Mouse (Mus musculus) hindbrain, postnatal 0 days (tissue): ENCODE measurements around the gene Glp1r. TPM values are rescaled to one million over a fixed set of nuclear protein-coding genes. Genes with fewer than 3 reads are reported as not detected.

Experiments
- ATAC-seq: fragments of 200-750 bp; cut with Nextera tagmentation; 2 replicates; pipeline ENCODE4 v1.8.0; 2017; ENCODE audit warnings: mild to moderate bottlenecking, moderate TSS enrichment, moderate library complexity
- DNase-seq: peaks from one replicate; pipeline ENCODE4 v3.0.0-alpha.2; 2015; ENCODE audit warnings: low spot score
- H3K27ac ChIP-seq: fragments of 300-500 bp; sonication (generic); 2 replicates; pipeline ENCODE4 v1.5.1; 2014; ENCODE audit warnings: mild to moderate bottlenecking
- H3K27me3 ChIP-seq: fragments of 300-500 bp; sonication (generic); 2 replicates; pipeline ENCODE4 v1.6.1; 2014; ENCODE audit warnings: low read length, mixed read lengths; ENCODE audit not compliant: insufficient read depth
- H3K36me3 ChIP-seq: fragments of 300-500 bp; sonication (generic); 2 replicates; pipeline ENCODE4 v1.6.1; 2014; ENCODE audit warnings: low read length, mixed read lengths; ENCODE audit not compliant: insufficient read depth
- H3K4me1 ChIP-seq: fragments of 300-500 bp; sonication (generic); 2 replicates; pipeline ENCODE4 v1.6.1; 2014; ENCODE audit warnings: antibody characterized with exemption, low read length, mixed read lengths; ENCODE audit not compliant: insufficient read depth
- H3K4me2 ChIP-seq: fragments of 300-500 bp; sonication (generic); 2 replicates; pipeline ENCODE4 v1.6.1; 2014; ENCODE audit warnings: low read depth, mild to moderate bottlenecking, low read length, moderate library complexity, mixed read lengths
- H3K4me3 ChIP-seq: fragments of 300-500 bp; sonication (generic); 2 replicates; pipeline ENCODE4 v1.5.1; 2014; ENCODE audit warnings: low read length
- H3K9ac ChIP-seq: fragments of 300-500 bp; sonication (generic); replicated peaks from 2 replicates; pipeline ENCODE4 v1.6.1; 2014; ENCODE audit warnings: mild to moderate bottlenecking, low read length, moderate library complexity, mixed read lengths
- H3K9me3 ChIP-seq: fragments of 300-500 bp; sonication (generic); 2 replicates; pipeline ENCODE4 v1.6.1; 2016; ENCODE audit warnings: low read length, mixed read lengths
- CTCF ChIP-seq: IDR thresholded peaks from 2 replicates; pipeline ENCODE4 v1.5.1; 2016; ENCODE audit warnings: antibody characterized with exemption, control low read depth, low read depth
- WGBS: fragments of 180-500 bp; shearing (Covaris S2); extraction: QIAGEN DNeasy Blood & Tissue Kit; methylation state at CpG from one replicate; pipeline ENCODE4 v1.1.7; 2014; 5-methylcytosine and 5-hydroxymethylcytosine counted together
- polyA plus RNA-seq: library from polyadenylated mRNA; unstranded; fragments of >200 nt; fragmentation: Nextera tagmentation; extraction: Ambion mirVana; gene quantifications from 2 replicates; pipeline ENCODE4 v1.2.1, GENCODE M21; 2015
- total RNA-seq: library from RNA; depleted of rRNA; stranded (reverse); fragments of >200 nt; gene quantifications from 2 replicates; pipeline ENCODE4 v1.2.3, GENCODE M21; 2014

The Glp1r gene
- total and polyA plus RNA-seq, 2 experiments from 2014 or later: 0.83 to 2.8 TPM

GRCm38 (mm10) chr17:30882206-30882605 lies 19.4 kb upstream of the Glp1r start:
- Histone ChIP-seq H3K9me3 (no peaks in the 10 kb centered on the region), H3K4me2 (peak overlapping the region; percentile 3; the same call in 1 of the 2 replicates), H3K36me3 (no peaks in the 10 kb centered on the region), H3K4me3 (no peak overlapping the region), H3K4me1 (0 out of 2 replicates have a peak, but pooled peaks cover 4% of the 10 kb centered on the region), H3K27ac (no peak overlapping the region), H3K27me3 (no peaks in the 10 kb centered on the region), H3K9ac (no peak overlapping the region)
- TF ChIP-seq CTCF: no peak
- DNase-seq: peak; percentile 20
- ATAC-seq: no peak
- 4% methylated on average over 6 of the region's 6 CpGs for WGBS

GRCm38 (mm10) chr17:30883534-30883933 lies 18.1 kb upstream of the Glp1r start:
- 71% methylated on average over 8 of the region's 8 CpGs for WGBS
- no peak for ATAC-seq

GRCm38 (mm10) chr17:30892086-30892485 lies 9.5 kb upstream of the Glp1r start:
- TF ChIP-seq CTCF: no peak
- no peak overlapping the region for H3K4me3 ChIP-seq
- no peak overlapping the region for H3K4me2 ChIP-seq
- DNase-seq (no peak), ATAC-seq (no peak)
- WGBS: 35% methylated on average over 1 of the region's 1 CpGs
- no peaks in the 10 kb centered on the region for H3K36me3 ChIP-seq
- H3K27me3 ChIP-seq: no peaks in the 10 kb centered on the region
- no peak overlapping the region for H3K9ac ChIP-seq
- H3K4me1 ChIP-seq: no peaks in the 10 kb centered on the region
- H3K27ac ChIP-seq: no peak overlapping the region
- no peaks in the 10 kb centered on the region for H3K9me3 ChIP-seq

More at GRCm38 (mm10) chr17:30883534-30883933, 18.1 kb upstream of the Glp1r start:
- H3K4me1 ChIP-seq: 0 out of 2 replicates have a peak, but pooled peaks cover 4% of the 10 kb centered on the region
- no peaks in the 10 kb centered on the region for H3K9me3 ChIP-seq
- H3K27ac ChIP-seq: no peak overlapping the region
- TF ChIP-seq CTCF: no peak
- H3K4me3 ChIP-seq: no peak overlapping the region
- no peak for DNase-seq
- H3K4me2 ChIP-seq: no peak overlapping the region
- H3K36me3 ChIP-seq: no peaks in the 10 kb centered on the region
- H3K27me3 ChIP-seq: no peaks in the 10 kb centered on the region
- no peak overlapping the region for H3K9ac ChIP-seq

GRCm38 (mm10) chr17:30892730-30893129 lies 8.9 kb upstream of the Glp1r start:
- Histone ChIP-seq H3K27ac (no peak overlapping the region), H3K4me2 (no peak overlapping the region), H3K36me3 (no peaks in the 10 kb centered on the region), H3K9me3 (no peaks in the 10 kb centered on the region), H3K4me1 (no peaks in the 10 kb centered on the region), H3K4me3 (no peak overlapping the region), H3K9ac (no peak overlapping the region), H3K27me3 (no peaks in the 10 kb centered on the region)
- no peak for ATAC-seq
- peak; percentile 55 for DNase-seq
- TF ChIP-seq CTCF: peak; percentile 54
- WGBS: 55% methylated on average over 2 of the region's 2 CpGs

GRCm38 (mm10) chr17:30897075-30897474 lies 4.5 kb upstream of the Glp1r start:
- Histone ChIP-seq H3K4me3 (no peak overlapping the region), H3K36me3 (no peaks in the 10 kb centered on the region), H3K4me1 (peaks cover 6% of the 10 kb centered on the region; the same call in 1 of the 2 replicates), H3K9me3 (no peaks in the 10 kb centered on the region), H3K27ac (no peak overlapping the region), H3K27me3 (0 out of 2 replicates have a peak, but pooled peaks cover 6% of the 10 kb centered on the region), H3K9ac (no peak overlapping the region), H3K4me2 (no peak overlapping the region)
- DNase-seq (no peak), ATAC-seq (no peak)
- WGBS: 33% methylated on average over 2 of the region's 2 CpGs
- TF ChIP-seq CTCF: no peak

GRCm38 (mm10) chr17:30904096-30904495 lies 2.5 kb downstream of the Glp1r start:
- no peak for DNase-seq
- Histone ChIP-seq H3K4me3 (no peak overlapping the region), H3K36me3 (no peaks in the 10 kb centered on the region), H3K27ac (no peak overlapping the region), H3K4me1 (peaks cover 6% of the 10 kb centered on the region; the same call in 1 of the 2 replicates), H3K9me3 (no peaks in the 10 kb centered on the region), H3K27me3 (peaks cover 9% of the 10 kb centered on the region; the same call in 1 of the 2 replicates), H3K4me2 (no peak overlapping the region), H3K9ac (no peak overlapping the region)
- no peak for ATAC-seq
- WGBS: 59% methylated on average over 2 of the region's 2 CpGs
- TF ChIP-seq CTCF: no peak

- Histone ChIP-seq H3K27ac (no peak overlapping the region), H3K4me3 (no peak overlapping the region), H3K36me3 (no peaks in the 10 kb centered on the region), H3K9me3 (no peaks in the 10 kb centered on the region), H3K4me2 (no peak overlapping the region), H3K9ac (no peak overlapping the region), H3K4me1 (no peaks in the 10 kb centered on the region), H3K27me3 (no peaks in the 10 kb centered on the region)
- 74% methylated on average over 4 of the region's 4 CpGs for WGBS
- no peak for ATAC-seq
- no peak for DNase-seq
- TF ChIP-seq CTCF: no peak
Observed at GRCm38 (mm10) chr17:30907577-30907976, 6.0 kb downstream of the Glp1r start.
